Mouse (Mus musculus) E14TG2a.4 (cell line): ENCODE results near the gene Wdr90.

Experiments used
- H3K27me3 ChIP-seq: 2 replicates; pipeline ENCODE4 v1.6.1; 2014; ENCODE audit warnings: low read length, control low read depth; ENCODE audit not compliant: insufficient read depth
- H3K36me3 ChIP-seq: 2 replicates; pipeline ENCODE4 v1.6.1; 2014; ENCODE audit warnings: low read length, control low read depth; ENCODE audit not compliant: insufficient read depth
- H3K4me1 ChIP-seq: replicated peaks from 2 replicates; pipeline ENCODE4 v1.6.1; 2014; ENCODE audit warnings: low read depth, low read length, control low read depth
- H3K4me3 ChIP-seq: replicated peaks from 2 replicates; pipeline ENCODE4 v1.5.1; 2014; ENCODE audit warnings: mild to moderate bottlenecking, low read length
- H3K9me3 ChIP-seq: 2 replicates; pipeline ENCODE4 v1.6.1; 2014; ENCODE audit warnings: low read length, control low read depth
- CTCF ChIP-seq: conservative IDR thresholded peaks from 2 replicates; pipeline ENCODE4 v1.5.1; 2014; ENCODE audit warnings: low read length
- NANOG ChIP-seq: IDR thresholded peaks from 2 replicates; pipeline ENCODE4 v1.6.1; 2014; ENCODE audit warnings: borderline replicate concordance, low read length, mixed read lengths
- POU5F1 ChIP-seq: IDR thresholded peaks from 2 replicates; pipeline ENCODE4 v1.6.1; 2014; ENCODE audit warnings: low read length, borderline replicate concordance

Wdr90 gene

DNA sequence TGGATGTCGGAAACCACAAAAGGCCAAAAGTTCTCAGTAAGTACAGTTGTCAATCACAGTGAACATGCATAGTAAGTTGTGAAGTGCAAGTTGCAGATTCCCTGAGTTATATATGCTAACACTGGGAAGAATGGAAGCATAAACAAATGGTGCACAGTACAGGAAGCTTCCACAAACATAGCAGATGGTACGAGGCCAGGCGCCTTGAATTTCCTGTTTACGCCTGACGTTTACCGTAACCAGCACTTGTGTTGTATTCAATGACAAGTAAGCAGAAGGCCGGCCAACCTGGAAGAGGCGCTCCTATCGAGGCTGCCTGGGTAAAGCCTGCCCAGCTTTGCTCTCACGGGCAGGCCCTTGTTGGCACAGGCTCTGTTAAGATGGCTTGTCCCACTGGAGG is 26.2 kb upstream of the Wdr90 start:
- TF ChIP-seq POU5F1: no peak
- no peak for TF ChIP-seq CTCF
- TF ChIP-seq NANOG: no peak

DNA sequence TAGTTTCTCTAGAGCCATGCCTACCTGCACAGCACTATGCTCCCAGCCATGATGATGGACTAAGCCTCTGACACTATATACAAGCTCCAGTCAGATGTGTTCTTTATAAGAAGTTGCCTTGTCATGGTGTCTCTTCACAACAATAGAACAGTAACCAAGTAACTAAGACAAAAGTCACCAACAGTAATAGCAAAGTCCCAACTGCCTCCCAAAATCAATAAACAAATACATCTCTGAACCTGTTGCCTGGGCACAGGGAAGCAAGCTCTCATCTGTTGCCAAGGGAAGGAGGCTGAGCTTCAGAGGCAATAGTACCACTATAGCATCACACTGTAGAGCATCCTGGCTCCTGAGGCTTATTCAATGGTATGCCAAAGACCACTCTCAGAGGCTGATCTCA is 25.5 kb upstream of the Wdr90 start:
- H3K9me3 ChIP-seq: no peaks in the 10 kb centered on the region

More for the DNA sequence above, 26.2 kb upstream of the Wdr90 start:
- Histone ChIP-seq H3K4me1 (peaks cover 66% of the 10 kb centered on the region), H3K4me3 (no peak overlapping the region), H3K27me3 (no peaks in the 10 kb centered on the region), H3K9me3 (no peaks in the 10 kb centered on the region), H3K36me3 (peaks cover 84% of the 10 kb centered on the region)

DNA sequence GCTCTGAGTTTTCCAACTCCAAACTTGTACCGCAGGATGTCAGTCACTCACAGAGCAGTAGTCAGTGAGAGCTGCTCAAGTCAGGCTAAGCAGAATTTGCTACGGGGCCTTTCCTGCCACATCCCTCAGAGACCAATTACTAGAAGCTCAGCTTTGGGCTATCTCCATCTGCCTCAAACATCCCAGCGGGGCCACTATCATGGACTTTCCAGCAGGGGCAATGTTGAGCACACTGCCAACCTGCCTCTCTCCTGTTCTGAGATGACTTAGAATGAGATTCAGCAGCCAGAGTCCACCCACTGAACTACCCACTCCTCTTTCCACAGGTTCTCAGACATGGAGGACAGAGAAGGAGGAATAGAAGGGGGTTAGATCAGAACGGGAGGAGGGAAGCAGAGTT is 24.3 kb upstream of the Wdr90 start:
- Histone ChIP-seq H3K9me3 (no peaks in the 10 kb centered on the region), H3K36me3 (peaks cover 86% of the 10 kb centered on the region), H3K4me3 (no peak overlapping the region), H3K27me3 (no peaks in the 10 kb centered on the region), H3K4me1 (peaks cover 85% of the 10 kb centered on the region)
- TF ChIP-seq POU5F1: no peak
- peak; percentile 84 for TF ChIP-seq CTCF
- TF ChIP-seq NANOG: no peak

More for the DNA sequence above, 25.5 kb upstream of the Wdr90 start:
- H3K27me3 ChIP-seq: no peaks in the 10 kb centered on the region
- H3K4me1 ChIP-seq: peaks cover 73% of the 10 kb centered on the region
- no peak overlapping the region for H3K4me3 ChIP-seq
- peaks cover 86% of the 10 kb centered on the region for H3K36me3 ChIP-seq
- TF ChIP-seq POU5F1: no peak
- no peak for TF ChIP-seq NANOG
- TF ChIP-seq CTCF: no peak

GRCm38 (mm10) chr17:25883824-25884223 is 22.5 kb upstream of the Wdr90 start:
- H3K36me3 ChIP-seq: peaks cover 81% of the 10 kb centered on the region
- H3K27me3 ChIP-seq: no peaks in the 10 kb centered on the region
- no peaks in the 10 kb centered on the region for H3K9me3 ChIP-seq
- H3K4me1 ChIP-seq: peaks cover 95% of the 10 kb centered on the region
- TF ChIP-seq NANOG (no peak), CTCF (no peak), POU5F1 (no peak)
- H3K4me3 ChIP-seq: no peak overlapping the region

DNA sequence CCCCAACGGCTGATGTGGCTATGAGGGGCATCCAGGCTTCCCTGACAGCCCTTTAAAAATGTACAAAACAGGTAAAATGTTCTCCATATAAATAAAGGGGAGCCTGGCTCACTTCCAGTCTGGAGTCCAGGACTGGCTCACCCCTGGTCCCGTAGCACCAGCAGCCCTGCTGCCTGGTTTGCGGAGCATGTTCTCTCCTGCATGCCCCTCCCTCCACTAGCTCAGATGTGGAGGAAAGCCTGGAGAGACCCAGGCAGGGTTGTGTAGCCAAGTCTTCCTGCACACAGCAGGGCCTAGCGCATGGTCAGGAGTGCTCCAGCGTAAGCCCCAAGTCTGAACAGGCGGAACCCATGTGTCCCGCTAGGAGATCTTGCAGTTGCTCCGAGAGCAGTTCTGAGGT is 22.0 kb upstream of the Wdr90 start:
- TF ChIP-seq NANOG (no peak), POU5F1 (no peak), CTCF (no peak)
- Histone ChIP-seq H3K36me3 (peaks cover 81% of the 10 kb centered on the region), H3K9me3 (no peaks in the 10 kb centered on the region), H3K4me1 (peaks cover 98% of the 10 kb centered on the region), H3K4me3 (0 out of 2 replicates have a peak overlapping the region, but pooled peaks have one; percentile 20), H3K27me3 (no peaks in the 10 kb centered on the region)

- TF ChIP-seq CTCF (no peak), POU5F1 (no peak), NANOG (no peak)
- no peaks in the 10 kb centered on the region for H3K9me3 ChIP-seq
- H3K27me3 ChIP-seq: no peaks in the 10 kb centered on the region
- peaks cover 80% of the 10 kb centered on the region for H3K36me3 ChIP-seq
- H3K4me1 ChIP-seq: peaks cover 96% of the 10 kb centered on the region
- H3K4me3 ChIP-seq: 0 out of 2 replicates have a peak overlapping the region, but pooled peaks have one; percentile 3
Observed at GRCm38 (mm10) chr17:25882306-25882705, 21.0 kb upstream of the Wdr90 start.

DNA sequence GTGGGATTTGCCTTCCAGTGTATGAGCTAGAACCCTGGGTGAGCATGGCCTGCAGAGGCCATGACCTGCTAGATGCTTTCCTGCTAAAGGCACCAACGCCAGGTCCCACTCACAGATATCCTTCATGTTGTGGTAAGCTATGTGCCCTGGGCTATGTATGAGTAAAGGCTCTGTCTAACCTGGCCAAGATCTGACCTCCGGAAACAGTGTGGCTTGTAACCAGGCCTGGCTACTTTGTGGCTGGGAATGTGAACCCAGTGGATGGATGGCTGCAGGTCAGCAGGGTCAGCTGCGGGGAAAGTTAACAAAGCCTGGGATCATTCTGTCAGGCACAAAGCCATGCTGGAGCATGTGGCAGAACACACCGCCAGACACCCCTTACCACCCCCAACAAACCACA is 20.4 kb upstream of the Wdr90 start:
- Histone ChIP-seq H3K4me1 (peaks cover 96% of the 10 kb centered on the region), H3K36me3 (peaks cover 83% of the 10 kb centered on the region), H3K27me3 (no peaks in the 10 kb centered on the region), H3K9me3 (no peaks in the 10 kb centered on the region), H3K4me3 (no peak overlapping the region; the same call in 1 of the 2 replicates)
- TF ChIP-seq CTCF: no peak
- no peak for TF ChIP-seq POU5F1
- no peak for TF ChIP-seq NANOG

DNA sequence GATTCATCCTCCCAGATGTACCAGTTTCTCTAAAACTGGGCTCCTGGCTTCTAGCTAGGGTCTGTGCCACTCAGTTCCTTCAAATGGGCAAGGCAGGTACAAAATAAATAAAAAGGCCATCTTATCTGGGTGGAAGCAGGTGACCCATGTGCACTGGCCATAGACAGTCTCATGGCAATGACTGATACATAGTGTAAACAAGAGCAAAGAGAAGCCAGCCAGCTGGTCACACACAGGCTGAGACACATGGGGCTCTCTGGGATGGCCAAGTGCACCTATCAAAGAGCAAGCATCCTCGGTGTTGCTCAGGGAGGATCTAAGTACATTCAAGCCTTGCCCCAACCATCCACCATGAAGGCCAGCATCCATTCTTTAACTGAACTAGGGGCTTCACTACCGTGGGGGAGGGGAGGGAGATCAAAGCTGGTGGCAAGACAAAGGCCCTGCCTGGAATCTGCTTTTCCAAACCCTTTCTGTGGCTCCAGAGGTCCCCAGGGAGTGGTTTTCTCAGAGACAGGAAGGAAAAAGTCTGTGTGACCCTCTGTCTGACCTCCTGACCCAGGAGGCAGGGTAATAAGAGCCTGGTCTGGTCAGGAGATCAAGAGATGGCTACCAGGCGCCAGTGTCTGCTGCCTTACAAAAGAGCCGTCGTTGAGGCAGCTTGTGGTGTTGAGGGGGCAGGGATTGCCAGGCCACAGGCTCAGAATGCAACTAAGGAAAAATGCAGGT is 19.8 kb upstream of the Wdr90 start:
- Histone ChIP-seq H3K4me3 (no peak overlapping the region), H3K36me3 (peaks cover 85% of the 10 kb centered on the region), H3K9me3 (no peaks in the 10 kb centered on the region), H3K4me1 (peaks cover 96% of the 10 kb centered on the region), H3K27me3 (no peaks in the 10 kb centered on the region; the same call in 1 of the 2 replicates)
- TF ChIP-seq POU5F1: no peak
- TF ChIP-seq NANOG: no peak
- no peak for TF ChIP-seq CTCF
